Mouse (Mus musculus) thymus, postnatal 14 days (tissue): ENCODE measurements around the gene Ppp1r11.
A peak's percentile ranks its signal among the peaks of the same experiment; 100 is the strongest.

ENCODE experiments used
- DNase-seq: peaks from one replicate; pipeline ENCODE4 v3.0.0; 2021

The Ppp1r11 gene

DNA sequence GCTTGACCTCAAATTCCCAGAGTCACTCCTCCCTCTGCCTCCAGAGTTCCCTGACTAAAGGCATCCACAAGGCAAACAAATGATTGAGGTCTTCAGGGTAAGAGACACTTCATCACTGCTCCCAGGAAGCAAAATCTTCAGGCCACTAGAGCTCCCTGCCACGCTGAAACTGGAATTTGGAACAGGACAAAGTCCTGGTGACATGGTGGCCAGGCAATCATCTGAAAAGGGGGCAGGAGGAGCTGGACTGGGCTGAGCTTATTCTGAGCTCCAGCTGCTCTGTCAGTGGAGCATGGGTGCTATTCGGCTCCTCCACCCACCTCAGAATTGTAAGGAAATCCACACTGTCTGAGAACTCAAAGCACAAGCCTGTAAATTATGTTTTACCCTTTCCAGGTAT, 39.5 kb downstream of the Ppp1r11 start:
- no peak for DNase-seq

DNA sequence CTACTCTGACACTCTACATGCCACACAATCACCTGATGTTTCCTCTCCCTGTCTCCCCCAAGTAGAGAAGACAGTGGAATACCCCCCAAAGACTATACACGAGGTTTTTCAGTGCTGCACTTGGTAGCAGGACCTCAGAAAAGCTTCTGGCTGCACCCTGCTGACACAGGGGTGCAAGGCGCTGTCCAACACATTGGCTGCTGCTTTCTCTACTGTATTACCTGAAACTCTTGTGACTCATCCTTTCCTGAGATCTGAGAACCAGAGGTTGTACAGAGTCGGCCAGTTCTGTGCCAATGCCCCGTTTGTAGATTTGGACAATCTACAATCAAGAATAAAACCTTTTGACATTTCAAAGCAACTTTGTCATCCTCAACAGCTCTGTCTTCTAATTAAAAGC, 41.7 kb downstream of the Ppp1r11 start:
- DNase-seq = no peak

DNA sequence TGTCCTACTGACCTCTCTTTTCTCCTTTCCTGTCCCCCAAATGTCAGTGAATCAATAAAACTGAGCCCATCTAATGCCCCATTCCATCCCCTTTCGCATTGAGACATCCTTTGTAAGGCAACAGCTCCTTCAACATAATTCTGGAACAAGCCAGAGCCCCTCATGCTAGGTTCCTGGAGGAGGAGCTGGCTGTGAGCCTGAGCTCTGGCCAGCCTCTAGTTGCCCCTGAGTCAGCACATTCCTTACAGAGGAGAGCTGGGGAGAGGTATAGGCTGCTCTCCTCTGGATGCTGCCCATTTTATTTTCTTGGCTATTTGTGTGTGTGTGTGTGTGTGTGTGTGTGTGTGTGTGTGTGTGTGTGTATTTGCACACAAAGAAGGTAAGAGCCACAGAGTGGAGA, 43.3 kb downstream of the Ppp1r11 start:
- DNase-seq = no peak

DNA sequence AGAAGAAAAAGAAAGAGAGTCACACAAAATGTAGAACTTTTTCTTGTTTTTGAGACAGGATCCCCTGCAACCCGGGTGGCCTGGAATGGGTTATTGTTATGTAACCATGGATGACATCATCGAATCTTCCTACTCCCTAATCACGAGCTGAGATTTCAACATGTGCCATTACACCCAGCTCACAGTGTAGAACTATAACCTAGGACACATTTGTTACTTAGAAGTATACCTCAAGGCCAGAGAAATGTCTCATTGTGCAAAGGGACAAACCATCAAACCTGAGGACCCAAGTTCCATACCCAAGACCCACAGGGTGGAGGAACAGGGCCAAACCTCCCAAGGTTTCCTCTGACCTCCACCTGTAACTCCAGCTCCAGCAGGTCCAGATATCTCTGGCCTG, 47.9 kb downstream of the Ppp1r11 start:
- DNase-seq = no peak

DNA sequence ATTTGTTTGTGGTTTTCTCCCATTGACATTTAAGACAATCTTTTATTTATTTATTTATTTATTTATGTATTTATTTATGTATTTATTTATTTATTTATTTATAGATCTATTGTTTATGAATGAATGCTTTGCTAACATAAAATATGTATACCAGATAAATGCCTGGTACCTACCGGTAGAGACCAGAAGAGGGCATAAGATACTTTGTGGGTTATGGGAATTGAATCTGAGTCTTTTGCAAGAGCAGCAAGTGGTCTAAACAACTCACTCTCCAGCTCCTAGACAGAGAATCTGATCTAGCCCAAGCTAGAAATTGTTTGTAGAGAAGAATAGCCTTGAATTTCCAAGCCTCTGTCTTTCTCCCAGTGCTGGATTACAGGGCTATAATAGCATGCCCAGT, 50.9 kb downstream of the Ppp1r11 start:
- peak; percentile 12 for DNase-seq

DNA sequence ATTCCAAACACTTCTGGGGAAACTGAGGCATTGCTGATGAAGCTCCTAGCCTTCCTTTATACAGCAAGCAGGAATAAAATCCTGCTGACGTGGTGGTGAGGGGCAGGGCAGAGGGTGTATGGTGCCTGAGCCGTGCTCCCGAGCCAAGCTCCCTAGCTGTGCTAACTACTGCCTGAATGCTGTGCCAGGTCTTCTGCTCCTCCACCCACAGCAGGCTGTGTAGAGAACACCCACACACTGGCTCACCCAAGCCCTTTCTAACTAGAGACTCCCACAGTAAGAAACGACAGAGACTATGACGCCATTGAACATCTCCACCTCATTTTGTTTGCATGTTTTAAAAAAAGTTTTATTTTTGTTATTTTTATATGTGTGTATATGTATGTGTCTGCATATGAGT, 51.5 kb downstream of the Ppp1r11 start:
- DNase-seq = no peak

DNA sequence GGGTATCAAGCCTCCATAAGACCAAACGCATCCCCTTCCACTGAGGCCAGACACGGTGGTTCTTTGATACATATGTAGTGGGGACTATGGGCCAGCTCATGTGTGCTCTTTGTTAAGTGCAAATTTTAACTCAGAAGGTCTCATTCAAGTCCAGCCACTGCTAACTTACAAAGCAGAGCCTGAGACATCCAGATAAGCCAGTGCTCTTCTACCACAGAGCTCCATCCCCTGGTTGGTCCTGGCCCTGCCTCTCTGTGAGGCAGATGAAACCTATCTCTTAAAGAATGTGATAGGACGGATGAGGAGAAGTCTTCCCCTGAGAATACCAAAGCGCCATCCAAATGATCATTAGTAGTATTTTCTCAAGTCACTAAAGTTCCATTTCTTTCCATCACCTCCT, 52.2 kb downstream of the Ppp1r11 start:
- no peak for DNase-seq
